Mouse (Mus musculus) brain, embryonic 18.5 days (tissue): ENCODE data around the gene Prkg2.

ENCODE experiments used
- DNase-seq: peaks from one replicate; pipeline ENCODE4 v3.0.0-alpha.2; 2012; ENCODE audit warnings: low read depth, low spot score

Prkg2 gene

DNA sequence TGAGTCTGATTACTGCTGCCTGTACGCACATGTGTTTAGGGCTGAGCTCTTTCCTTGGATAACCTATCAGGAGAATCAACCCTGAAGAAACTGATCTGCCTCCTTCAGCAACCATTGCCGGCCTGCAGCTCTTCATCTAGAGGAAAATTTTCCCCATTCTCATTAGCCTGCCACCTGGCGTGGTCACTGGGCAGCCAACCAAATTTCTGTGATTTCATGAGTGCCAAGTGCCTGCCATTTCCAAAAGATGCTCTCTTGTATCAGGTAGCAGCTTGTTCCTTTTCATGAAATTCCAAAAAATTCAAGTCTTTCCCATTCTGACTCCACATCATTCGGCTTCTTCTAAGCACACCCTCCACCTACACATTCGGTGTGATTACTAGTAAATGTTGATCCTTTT, 136.2 kb downstream of the Prkg2 start:
- no peak for DNase-seq

DNA sequence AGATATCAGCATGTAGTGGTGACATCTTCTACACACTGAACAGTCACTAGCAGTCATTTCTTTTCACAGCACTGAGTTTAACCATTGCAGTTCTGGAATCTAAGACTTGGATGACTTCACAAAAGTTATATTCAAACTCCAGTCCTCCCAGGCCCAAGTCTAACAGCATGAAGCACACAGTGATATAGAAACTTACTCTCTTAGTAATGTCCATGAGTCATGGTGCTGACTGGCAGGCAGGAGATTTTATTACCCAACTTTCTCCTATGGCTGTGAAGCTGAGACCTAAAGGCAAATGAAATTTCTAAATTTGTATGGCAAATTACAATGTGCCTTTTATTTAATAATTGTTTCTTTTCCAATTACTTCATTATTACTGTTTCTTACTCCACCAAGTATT, 139.2 kb downstream of the Prkg2 start:
- no peak for DNase-seq

- DNase-seq: no peak
Measured at GRCm38 (mm10) chr5:98894281-98894680, 142.9 kb downstream of the Prkg2 start.

DNA sequence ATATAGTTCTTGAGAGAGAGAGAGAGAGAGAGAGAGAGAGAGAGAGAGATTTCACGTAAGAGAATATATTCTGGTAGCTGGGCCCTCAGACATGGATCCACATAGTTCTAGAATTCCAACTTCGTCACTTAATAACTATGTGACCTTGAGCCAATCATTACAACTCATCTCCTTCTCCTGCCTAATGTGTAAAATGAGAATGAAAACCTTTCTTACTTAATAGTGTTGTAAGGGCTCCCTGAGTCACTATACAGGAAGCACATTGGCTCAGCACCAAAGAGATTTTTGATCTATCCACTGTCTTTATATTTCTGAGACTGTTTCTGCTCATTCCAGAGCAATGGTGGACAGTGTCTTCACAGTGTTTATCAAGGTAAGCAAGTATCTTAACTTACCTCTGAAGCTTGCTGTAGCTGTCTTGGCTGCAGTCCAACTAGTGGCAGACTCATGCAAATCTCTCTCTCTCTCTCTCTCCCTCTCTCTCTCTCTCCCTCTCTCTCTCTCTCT, 146.6 kb downstream of the Prkg2 start:
- no peak for DNase-seq

DNA sequence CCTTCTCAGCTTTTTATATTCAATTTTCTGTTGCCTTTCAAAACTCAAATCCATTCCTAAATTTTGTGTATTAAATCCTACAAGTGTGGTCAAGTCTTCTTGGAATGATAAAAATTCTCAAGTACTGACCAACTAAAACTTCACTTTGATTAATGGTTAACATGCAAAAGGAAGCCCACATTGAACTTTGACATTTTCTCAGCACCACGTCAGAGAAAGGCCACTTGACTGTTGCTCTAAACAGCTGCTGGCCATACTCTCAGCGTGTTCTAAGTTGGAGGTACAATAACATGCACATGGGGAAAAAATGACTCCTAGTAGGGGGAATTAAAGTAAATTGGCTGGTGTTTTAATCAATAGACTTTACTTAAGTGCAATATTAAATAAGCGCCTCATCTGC, 155.1 kb downstream of the Prkg2 start:
- no peak for DNase-seq
